Mouse (Mus musculus): ENCODE results near the gene Tuba1b.
"Not testable (repeated sequence)": the region's sequence is repeated elsewhere in the genome, so short reads cannot be mapped to it uniquely, and the experiment has no call there.

The Tuba1b gene

DNA sequence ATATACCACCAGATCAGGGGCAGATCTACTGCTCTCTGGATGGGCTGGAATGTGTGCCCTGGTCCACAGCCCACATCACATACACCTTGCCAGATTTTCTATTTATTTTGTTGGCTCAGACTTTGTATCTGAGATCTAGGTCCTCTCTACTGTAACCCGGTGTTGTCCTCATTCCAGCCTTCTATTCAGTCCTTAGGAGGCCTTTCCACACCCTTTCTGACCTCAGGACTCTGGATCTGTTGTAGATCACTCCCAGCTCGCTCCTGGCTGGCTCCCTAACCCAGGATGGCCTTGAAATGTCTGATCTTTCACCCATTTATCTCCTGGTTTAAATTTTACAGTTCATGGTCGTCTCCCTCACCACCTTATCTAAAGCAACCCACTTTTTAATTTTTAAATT is 9.7 kb downstream of the Tuba1b start:
- DNase-seq (ENCODE audit: low read depth, low spot score), result no peak

GRCm38 (mm10) chr15:98923031-98923537 is 11.3 kb downstream of the Tuba1b start:
- no peak for DNase-seq (ENCODE audit: low read depth, low spot score)

GRCm38 (mm10) chr15:98922581-98922980 is 11.8 kb downstream of the Tuba1b start:
- no peak for DNase-seq (ENCODE audit: low read depth, low spot score)

DNA sequence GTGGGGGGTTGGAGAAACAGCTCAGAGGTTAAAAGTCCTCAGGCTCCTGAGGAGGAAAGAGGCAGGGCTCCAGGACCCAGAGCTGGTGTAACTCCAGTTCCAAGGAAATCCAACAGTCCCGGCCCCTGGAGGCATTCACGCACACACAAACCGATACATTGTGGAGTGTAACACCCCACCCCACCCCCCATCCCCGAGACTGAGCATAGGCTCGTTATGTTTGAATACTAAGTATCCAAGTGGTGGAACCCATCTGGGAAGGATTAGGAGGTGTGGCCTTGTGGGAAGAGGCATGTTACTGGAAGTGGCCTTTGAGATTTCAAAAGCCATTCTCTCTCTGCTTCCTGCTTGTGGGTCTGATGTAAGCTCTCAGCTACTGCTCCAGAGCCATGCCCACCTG is 12.9 kb downstream of the Tuba1b start:
- no peak for DNase-seq (ENCODE audit: low read depth, low spot score)

- DNase-seq (ENCODE audit: low read depth, low spot score), result not testable (repeated sequence)
Observed at GRCm38 (mm10) chr15:98918499-98918895, 15.9 kb downstream of the Tuba1b start.

DNA sequence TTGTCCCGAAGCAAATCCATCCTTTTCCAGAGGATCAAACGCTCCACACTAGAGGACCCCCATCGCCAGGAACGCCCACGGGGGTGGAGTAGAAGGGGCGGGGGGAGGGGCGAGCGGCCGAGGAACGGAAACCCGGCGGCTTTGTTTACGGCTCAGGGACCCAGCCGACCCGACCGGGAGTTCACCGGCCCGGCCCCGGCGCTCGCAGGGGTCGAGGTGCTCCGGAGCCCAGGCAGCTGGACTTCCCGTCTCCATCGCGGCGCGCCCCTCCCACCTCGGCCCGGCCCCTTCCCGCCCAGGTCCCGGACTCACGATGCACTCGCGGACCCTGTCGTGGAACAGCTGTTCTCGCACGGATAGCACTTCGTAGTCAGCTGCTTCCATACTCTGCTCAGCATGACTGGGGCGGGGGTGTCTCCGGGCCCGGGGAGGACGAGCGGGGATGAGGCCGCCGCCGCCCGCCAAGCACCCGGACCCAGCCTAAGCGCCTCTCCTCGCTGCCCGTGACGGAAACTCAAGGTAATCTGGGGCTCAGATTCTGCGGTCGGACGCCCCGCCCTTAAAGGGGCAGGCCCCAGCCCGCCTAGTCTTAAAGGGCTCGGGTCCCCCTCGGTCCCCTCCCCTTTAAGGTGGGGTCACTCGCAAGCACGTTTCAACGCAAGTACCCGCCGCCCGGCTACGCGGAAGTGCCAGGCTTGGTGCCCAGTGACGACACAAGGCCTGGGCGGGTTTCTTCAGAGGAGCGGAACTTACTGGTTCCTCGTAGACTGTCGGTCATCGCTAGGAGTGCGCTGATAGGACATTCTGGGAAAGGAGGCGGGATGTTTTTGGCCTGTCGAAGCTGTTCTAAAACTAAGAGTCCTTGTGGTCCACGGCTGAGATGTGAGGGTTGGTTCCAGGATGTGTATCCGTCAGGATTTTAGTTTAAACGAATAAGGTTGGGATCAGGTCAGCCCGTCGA is 16.5 kb downstream of the Tuba1b start, which contains the start of gene Lmbr1l:
Gene Lmbr1l (minus strand): TSS at position 694 of the 961 bp plus-strand sequence.
- peak; percentile 98 for DNase-seq (ENCODE audit: low read depth, low spot score)

GRCm38 (mm10) chr15:98917091-98917490 is 17.3 kb downstream of the Tuba1b start:
- DNase-seq (ENCODE audit: low read depth, low spot score), result no peak

DNA sequence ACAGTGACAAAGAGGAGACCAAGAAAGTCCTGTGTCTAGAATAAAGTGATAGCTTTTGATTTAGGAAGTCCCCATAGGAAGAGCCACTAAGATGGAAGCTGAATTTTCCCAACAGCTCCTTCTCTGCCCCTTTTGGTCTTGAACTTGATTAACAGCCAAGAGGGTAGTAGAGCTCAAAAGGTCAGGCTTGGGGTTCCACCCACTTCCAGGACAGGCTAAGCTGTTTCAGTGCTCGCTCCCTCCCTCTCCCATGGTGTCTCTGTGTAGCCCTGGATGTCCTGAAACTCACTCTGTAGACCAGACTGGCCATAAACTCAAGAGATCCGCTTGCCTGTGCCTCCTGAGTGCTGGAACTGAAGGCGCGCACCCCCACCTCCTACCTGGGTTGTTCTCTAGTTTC is 18.3 kb downstream of the Tuba1b start:
- no peak for DNase-seq (ENCODE audit: low read depth, low spot score)

- no peak for DNase-seq (ENCODE audit: low read depth, low spot score)
Observed at GRCm38 (mm10) chr15:98914903-98915302, 19.5 kb downstream of the Tuba1b start.

DNA sequence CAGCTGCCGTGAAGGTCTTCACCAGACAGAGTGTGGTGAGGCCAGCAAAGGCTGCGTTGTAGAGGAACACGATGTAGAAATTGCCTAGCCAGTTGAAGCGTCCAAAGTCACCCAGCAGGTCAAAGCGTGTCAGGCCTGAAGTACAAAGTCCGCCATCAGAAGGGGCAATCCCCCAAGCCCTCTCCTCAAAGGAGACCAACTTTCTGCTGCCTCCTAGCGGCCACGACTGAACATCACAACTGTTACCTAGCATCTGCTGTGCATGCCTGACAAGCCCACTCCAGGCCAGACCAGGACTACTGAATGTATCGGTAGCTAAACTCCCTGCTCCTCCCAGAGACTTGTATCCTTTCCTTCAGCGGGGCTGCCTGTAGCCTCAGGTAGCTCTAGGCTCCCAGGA is 29.7 kb downstream of the Tuba1b start:
- DNase-seq (ENCODE audit: low read depth, low spot score), result no peak

GRCm38 (mm10) chr15:98902600-98902999 is 31.8 kb downstream of the Tuba1b start:
- no peak for DNase-seq (ENCODE audit: low read depth, low spot score)

GRCm38 (mm10) chr15:98901530-98901929 is 32.8 kb downstream of the Tuba1b start:
- no peak for DNase-seq (ENCODE audit: low read depth, low spot score)

DNA sequence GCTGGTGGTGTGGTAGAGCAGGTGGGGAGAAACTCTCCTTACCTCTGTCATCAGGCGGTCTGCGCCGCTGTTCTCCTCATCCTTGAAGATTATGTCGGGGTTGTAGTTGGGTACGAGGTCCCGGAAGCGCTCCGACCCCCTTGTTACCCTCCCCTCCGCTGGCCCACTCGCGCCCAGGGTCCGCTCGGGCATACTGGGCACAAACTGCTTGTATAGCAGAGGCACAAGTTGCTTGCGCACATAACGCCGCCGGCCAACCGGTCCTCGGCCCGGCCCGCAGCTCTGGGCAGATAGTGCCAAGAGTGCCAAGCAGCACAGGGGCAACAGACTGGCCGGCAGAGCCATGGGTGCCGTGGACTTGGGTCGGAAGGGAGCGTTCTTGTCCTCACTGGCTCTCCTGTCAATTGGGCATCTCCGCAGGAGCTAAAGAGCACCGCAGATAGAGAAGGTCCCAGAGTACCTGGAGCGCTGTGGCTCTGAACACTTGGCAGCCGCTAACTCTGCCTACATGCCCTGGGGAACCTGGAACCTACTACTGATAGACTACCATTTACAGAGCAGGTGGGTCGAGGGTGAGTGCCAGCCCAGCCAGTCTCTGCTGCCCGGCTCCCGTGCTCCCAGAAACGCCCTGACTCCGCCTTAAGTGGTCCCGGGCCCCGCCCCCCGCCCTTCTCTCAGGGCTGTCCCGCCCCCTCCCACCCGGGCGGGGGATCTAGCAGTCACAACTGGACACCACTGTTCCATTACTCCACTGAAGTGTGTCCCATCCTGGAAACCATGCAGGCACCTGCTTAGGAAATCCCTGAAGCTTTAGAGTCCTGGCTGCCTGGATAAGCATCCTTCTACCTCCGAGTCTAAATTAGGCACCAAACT is 36.2 kb downstream of the Tuba1b start, which contains the start of gene Dhh:
Gene Dhh (minus strand): TSS at position 613 of the 873 bp plus-strand sequence.
- no peak for DNase-seq (ENCODE audit: low read depth, low spot score)

GRCm38 (mm10) chr15:98897495-98897894 is 36.9 kb downstream of the Tuba1b start:
- no peak for DNase-seq (ENCODE audit: low read depth, low spot score)

- DNase-seq (ENCODE audit: low read depth, low spot score), result no peak
Observed at GRCm38 (mm10) chr15:98895635-98896589, 38.5 kb downstream of the Tuba1b start.

DNA sequence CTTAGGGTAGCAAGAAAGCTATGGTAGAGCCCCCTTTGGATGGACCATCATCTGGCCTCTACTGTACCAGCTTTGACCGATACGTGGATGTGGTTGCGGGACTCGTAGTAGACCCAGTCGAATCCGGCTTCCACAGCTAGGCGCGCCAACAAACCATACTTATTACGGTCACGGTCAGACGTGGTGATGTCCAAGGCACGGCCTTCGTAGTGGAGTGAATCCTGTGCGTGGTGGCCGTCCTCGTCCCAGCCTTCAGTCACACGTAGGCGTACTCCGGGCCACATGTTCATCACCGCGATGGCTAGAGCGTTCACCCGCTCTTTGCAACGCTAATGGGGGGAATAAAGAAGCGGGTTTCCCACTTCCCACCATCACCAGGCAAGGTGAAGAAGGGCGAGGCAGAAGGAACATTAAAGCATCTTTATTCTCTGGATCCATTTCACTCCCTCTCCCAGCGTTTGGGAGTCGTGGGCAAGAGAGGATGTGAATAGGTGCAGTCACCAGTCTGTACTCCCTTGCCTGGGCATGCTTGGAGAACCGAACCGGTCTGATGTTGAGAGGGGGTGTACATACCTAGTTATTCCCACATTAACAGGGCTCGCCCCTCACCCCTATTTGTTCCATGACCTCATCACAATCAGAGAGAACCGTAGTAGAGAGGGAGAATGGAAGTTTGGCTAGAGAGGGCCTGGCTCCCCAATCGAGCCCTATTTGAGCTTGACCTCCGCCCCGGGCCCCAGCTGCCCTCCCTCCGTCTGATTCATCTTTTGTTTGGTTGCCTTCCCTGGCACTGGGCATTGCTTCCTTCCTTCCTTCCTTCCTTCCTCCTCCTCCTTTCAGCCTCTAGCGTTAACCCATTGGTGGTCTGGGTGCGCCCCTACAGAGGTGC is 39.4 kb downstream of the Tuba1b start:
- DNase-seq (ENCODE audit: low read depth, low spot score), result no peak

- peak; percentile 51 for DNase-seq (ENCODE audit: low read depth, low spot score)
Observed at GRCm38 (mm10) chr15:98893940-98894745, 40.2 kb downstream of the Tuba1b start, which contains the start of gene Rhebl1. Gene Rhebl1 (minus strand): TSS chr15:98894540.

DNA sequence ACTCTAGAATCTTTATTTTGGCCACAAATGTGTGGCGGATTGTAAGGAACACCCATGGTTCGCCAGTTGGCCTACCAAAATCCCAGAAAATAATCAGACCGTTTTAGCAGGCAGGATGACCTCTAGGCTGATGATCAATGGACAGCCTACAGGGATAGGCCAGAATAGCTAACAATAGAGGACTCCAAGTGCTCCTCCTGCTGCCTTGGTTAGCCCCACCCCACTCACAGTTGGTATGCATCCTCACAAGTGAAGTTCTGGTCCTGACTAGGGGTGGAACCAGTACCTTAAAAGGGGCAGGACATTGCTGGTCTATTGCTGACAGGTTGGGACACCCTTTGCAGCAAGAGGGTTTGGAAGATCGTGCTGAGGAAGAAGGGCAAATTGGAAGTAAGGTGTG is 41.3 kb downstream of the Tuba1b start:
- no peak for DNase-seq (ENCODE audit: low read depth, low spot score)
